Mouse (Mus musculus) gastrocnemius, postnatal 14 days (tissue): ENCODE data around the gene Lrrc75b. TPM values are rescaled to one million over a fixed set of nuclear protein-coding genes. Genes with fewer than 3 reads are reported as not detected.
"Not testable (repeated sequence)": the region's sequence is repeated elsewhere in the genome, so short reads cannot be mapped to it uniquely, and the experiment has no call there.

Experiments used
- DNase-seq: peaks from one replicate; pipeline ENCODE4 v3.0.0; 2021; ENCODE audit warnings: mixed read lengths
- intact Hi-C: fragments of 180-260 bp; cut with DNase I; formaldehyde crosslinking; loops from one replicate; pipeline ENCODE4 v1.15.1; 2025; ENCODE audit warnings: low total_unique reads
- total RNA-seq, 2 experiments: library from RNA; stranded (reverse); gene quantifications; 2 replicates each; pipeline ENCODE4 v1.2.3; 2021

The Lrrc75b gene
- total RNA-seq, 2 experiments from 2014 or later, result 0.53 to 0.90 TPM

DNA sequence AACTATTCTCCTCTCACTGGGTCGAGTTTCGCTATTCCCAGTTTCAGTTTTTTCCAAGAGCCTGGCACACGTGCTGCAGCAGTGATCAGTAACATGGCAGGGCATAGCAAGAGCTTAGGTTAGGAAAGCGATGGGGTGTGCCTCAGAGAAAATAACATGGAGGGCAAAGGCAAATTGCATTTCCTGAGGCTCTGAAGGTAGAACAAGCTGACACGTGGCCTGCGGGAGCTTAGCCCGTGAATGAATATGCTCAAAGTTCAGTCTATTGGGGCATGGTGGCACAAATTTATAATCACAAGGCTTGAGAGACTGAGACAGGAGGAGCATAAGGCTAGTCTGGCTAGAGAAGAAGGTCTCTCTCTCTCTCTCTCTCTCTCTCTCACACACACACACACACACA is 47.3 kb downstream of the Lrrc75b start:
- intact Hi-C loops, result no loop called here
- DNase-seq, result no peak

DNA sequence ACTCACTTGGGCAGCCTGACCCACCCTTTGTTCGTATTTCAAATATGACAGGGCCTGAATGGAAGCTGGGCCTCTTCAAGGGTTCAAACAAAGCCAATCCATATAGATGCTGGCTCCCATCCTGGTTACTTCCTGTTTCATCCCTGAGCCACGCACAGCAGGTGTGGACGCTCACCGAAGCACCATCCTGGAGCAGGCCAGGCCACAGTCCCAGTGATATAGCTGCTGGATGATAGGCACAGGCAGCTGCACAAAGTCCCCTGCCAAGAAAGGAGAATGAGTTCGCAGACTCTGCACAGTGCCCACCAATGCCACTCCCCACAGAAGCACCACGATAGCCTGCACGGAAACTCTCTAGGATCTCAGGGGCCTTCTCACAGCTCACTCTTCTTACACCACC is 48.2 kb downstream of the Lrrc75b start:
- no peak for DNase-seq
- intact Hi-C loops, result no loop called here

- DNase-seq, result no peak
- intact Hi-C loops, result no loop called here
Observed at GRCm38 (mm10) chr10:75511060-75511459, 49.1 kb downstream of the Lrrc75b start.

GRCm38 (mm10) chr10:75510446-75510845 is 49.7 kb downstream of the Lrrc75b start:
- intact Hi-C loops, result no loop called here
- DNase-seq, result peak; percentile 43

- intact Hi-C loops, result not testable (repeated sequence)
Observed at GRCm38 (mm10) chr10:75505928-75506327, 54.2 kb downstream of the Lrrc75b start.

DNA sequence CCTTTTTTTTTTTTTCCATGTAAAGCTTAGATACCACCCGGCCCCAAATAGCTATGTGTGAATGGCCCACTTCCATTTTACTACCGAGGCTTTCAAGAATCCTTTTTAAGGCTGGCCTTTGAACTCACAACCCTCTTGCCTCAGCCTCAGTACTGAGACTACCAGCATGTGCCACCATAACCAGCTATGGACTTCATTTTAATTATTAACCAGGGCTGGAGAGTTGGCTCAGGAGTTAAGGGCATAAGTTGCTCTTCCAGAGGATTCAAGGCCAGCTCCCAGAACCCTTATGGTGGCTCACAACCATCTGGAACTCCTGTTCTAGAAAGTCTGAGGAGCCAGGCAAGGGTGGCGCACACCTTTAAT is 55.0 kb downstream of the Lrrc75b start:
- intact Hi-C loops, result no loop called here

More at GRCm38 (mm10) chr10:75505928-75506327, 54.2 kb downstream of the Lrrc75b start:
- not testable (repeated sequence) for DNase-seq

GRCm38 (mm10) chr10:75504234-75505129 is 55.6 kb downstream of the Lrrc75b start:
- no peak for DNase-seq

More for the DNA sequence above, 55.0 kb downstream of the Lrrc75b start:
- DNase-seq, result no peak

GRCm38 (mm10) chr10:75503692-75504091 is 56.4 kb downstream of the Lrrc75b start:
- intact Hi-C loops, result no loop called here
- DNase-seq, result no peak

More at GRCm38 (mm10) chr10:75504234-75505129, 55.6 kb downstream of the Lrrc75b start:
- intact Hi-C loops, result no loop called here

GRCm38 (mm10) chr10:75501641-75502040 is 58.5 kb downstream of the Lrrc75b start:
- intact Hi-C loops, result no loop called here
- no peak for DNase-seq

GRCm38 (mm10) chr10:75500345-75500744 is 59.8 kb downstream of the Lrrc75b start:
- intact Hi-C loops, result no loop called here
- no peak for DNase-seq

Other genes with a start within 250 kb of the Lrrc75b start
- gene Adora2a, start 243.5 kb downstream of the Lrrc75b start, total RNA-seq, result 1 to 10 TPM; 2.7 to 2.9 TPM
- under 1 TPM in 1 of 2 experiments, not detected in 1; 0.29 TPM for gene Upb1, start 159.2 kb downstream of the Lrrc75b start, total RNA-seq
- 100 to 1,000 TPM; 103 to 108 TPM for gene Snrpd3, start 42.8 kb downstream of the Lrrc75b start, total RNA-seq
- gene Gucd1, start 42.4 kb downstream of the Lrrc75b start, total RNA-seq, result 10 to 100 TPM; 40.4 to 60.3 TPM
- gene Ggt1, start 1.3 kb upstream of the Lrrc75b start, total RNA-seq, result under 1 TPM; 0.66 TPM
- 1 to 10 TPM; 5.6 to 7.4 TPM for gene Ggt5, start 29.0 kb upstream of the Lrrc75b start, total RNA-seq
- gene Susd2, start 83.7 kb upstream of the Lrrc75b start, total RNA-seq, result 1 to 10 TPM; 2.1 to 3.2 TPM
- 10 to 100 TPM in 1 of 2 experiments, 1 to 10 TPM in 1; 9.6 to 10.9 TPM for gene Cabin1, start 204.0 kb upstream of the Lrrc75b start, total RNA-seq
- gene Ddt, start 213.1 kb upstream of the Lrrc75b start, total RNA-seq, result 10 to 100 TPM; 36.8 to 39.9 TPM
- not detected for gene Gm20441, start 220.6 kb upstream of the Lrrc75b start, total RNA-seq
- 1 to 10 TPM; 5.3 to 7.5 TPM for gene Gstt3, start 221.1 kb upstream of the Lrrc75b start, total RNA-seq
- 1 to 10 TPM; 7.0 to 8.2 TPM for gene Gstt1, start 238.3 kb upstream of the Lrrc75b start, total RNA-seq